Mouse (Mus musculus): ENCODE results near the gene Pigo. TPM values are rescaled to one million over a fixed set of nuclear protein-coding genes. Genes with fewer than 3 reads are reported as not detected.

The Pigo gene
- total and polyA plus RNA-seq, 2 experiments from 2014 or later, result 24.4 to 33.4 TPM

GRCm38 (mm10) chr4:43040114-43040572 is 14.5 kb upstream of the Pigo start:
- H3K9ac ChIP-seq (replicated peaks; ENCODE audit: low read length, poor library complexity, severe bottlenecking), result peak overlapping the region; percentile 91
- H3K4me1 ChIP-seq (ENCODE audit: insufficient read depth, low read length), result peaks cover 15% of the 10 kb centered on the region; the same call in 1 of the 2 replicates
- H3K36me3 ChIP-seq (ENCODE audit: insufficient read depth, low read length), result peaks cover 11% of the 10 kb centered on the region
- H3K27ac ChIP-seq (ENCODE audit: low read depth, low read length), result peak overlapping the region; percentile 75
- TF ChIP-seq CTCF (IDR thresholded peaks at IDR 0.05), result peak; percentile 33
- peak overlapping the region; percentile 81 for H3K4me3 ChIP-seq (ENCODE audit: low read depth, low read length)
- ATAC-seq (ENCODE audit: low FRiP score), result peak; percentile 96
- WGBS, result 0% methylated on average over 25 of the region's 25 CpGs
- no peaks in the 10 kb centered on the region for H3K9me3 ChIP-seq (ENCODE audit: low read length)
- no peaks in the 10 kb centered on the region for H3K27me3 ChIP-seq (ENCODE audit: insufficient read depth, low read length)
- peak overlapping the region; percentile 88 for H3K4me2 ChIP-seq (ENCODE audit: low read depth, low read length, poor library complexity, severe bottlenecking)
- DNase-seq (ENCODE audit: low spot score), result peak; percentile 99

- Histone ChIP-seq H3K9me3 (ENCODE audit: low read length) (no peaks in the 10 kb centered on the region), H3K27ac (ENCODE audit: low read depth, low read length) (peak overlapping the region; percentile 75), H3K4me1 (ENCODE audit: insufficient read depth, low read length) (peaks cover 10% of the 10 kb centered on the region; the same call in 1 of the 2 replicates), H3K4me3 (ENCODE audit: low read depth, low read length) (peak overlapping the region; percentile 81), H3K27me3 (ENCODE audit: insufficient read depth, low read length) (no peaks in the 10 kb centered on the region), H3K4me2 (ENCODE audit: low read depth, low read length, poor library complexity, severe bottlenecking) (peak overlapping the region; percentile 88), H3K36me3 (ENCODE audit: insufficient read depth, low read length) (peaks cover 11% of the 10 kb centered on the region), H3K9ac (replicated peaks; ENCODE audit: low read length, poor library complexity, severe bottlenecking) (peak overlapping the region; percentile 91)
- ATAC-seq (ENCODE audit: low FRiP score) (peak; percentile 4; the same call in 1 of the 2 replicates), DNase-seq (ENCODE audit: low spot score) (no peak)
- 2% methylated on average over 11 of the region's 11 CpGs for WGBS
- no peak for TF ChIP-seq CTCF (IDR thresholded peaks at IDR 0.05)
Measured at GRCm38 (mm10) chr4:43039609-43040008, 14.0 kb upstream of the Pigo start.

GRCm38 (mm10) chr4:43038567-43039495 is 13.2 kb upstream of the Pigo start:
- TF ChIP-seq CTCF (IDR thresholded peaks at IDR 0.05), result no peak
- Histone ChIP-seq H3K4me3 (ENCODE audit: low read depth, low read length) (peak overlapping the region; percentile 81), H3K27me3 (ENCODE audit: insufficient read depth, low read length) (no peaks in the 10 kb centered on the region), H3K27ac (ENCODE audit: low read depth, low read length) (peak overlapping the region; percentile 75), H3K4me1 (ENCODE audit: insufficient read depth, low read length) (peaks cover 5% of the 10 kb centered on the region; the same call in 1 of the 2 replicates), H3K36me3 (ENCODE audit: insufficient read depth, low read length) (peaks cover 13% of the 10 kb centered on the region), H3K4me2 (ENCODE audit: low read depth, low read length, poor library complexity, severe bottlenecking) (peak overlapping the region; percentile 88), H3K9ac (replicated peaks; ENCODE audit: low read length, poor library complexity, severe bottlenecking) (peak overlapping the region; percentile 91), H3K9me3 (ENCODE audit: low read length) (no peaks in the 10 kb centered on the region)
- WGBS, result 58% methylated on average over 15 of the region's 15 CpGs
- ATAC-seq (ENCODE audit: low FRiP score) (no peak), DNase-seq (ENCODE audit: low spot score) (peak; percentile 72)

- peaks cover 21% of the 10 kb centered on the region for H3K36me3 ChIP-seq (ENCODE audit: insufficient read depth, low read length)
- no peaks in the 10 kb centered on the region for H3K27me3 ChIP-seq (ENCODE audit: insufficient read depth, low read length)
- peak overlapping the region; percentile 88 for H3K4me2 ChIP-seq (ENCODE audit: low read depth, low read length, poor library complexity, severe bottlenecking)
- 0 out of 2 replicates have a peak overlapping the region, but pooled peaks have one; percentile 81 for H3K4me3 ChIP-seq (ENCODE audit: low read depth, low read length)
- H3K9me3 ChIP-seq (ENCODE audit: low read length), result no peaks in the 10 kb centered on the region
- H3K9ac ChIP-seq (replicated peaks; ENCODE audit: low read length, poor library complexity, severe bottlenecking), result no peak overlapping the region
- peaks cover 5% of the 10 kb centered on the region; the same call in 1 of the 2 replicates for H3K4me1 ChIP-seq (ENCODE audit: insufficient read depth, low read length)
- no peak for ATAC-seq (ENCODE audit: low FRiP score)
- no peak for TF ChIP-seq CTCF (IDR thresholded peaks at IDR 0.05)
- no peak overlapping the region for H3K27ac ChIP-seq (ENCODE audit: low read depth, low read length)
- no peak for DNase-seq (ENCODE audit: low spot score)
- 70% methylated on average over 4 of the region's 4 CpGs for WGBS
Measured at GRCm38 (mm10) chr4:43037860-43038566, 12.4 kb upstream of the Pigo start.

- H3K9ac ChIP-seq (replicated peaks; ENCODE audit: low read length, poor library complexity, severe bottlenecking), result no peak overlapping the region
- H3K9me3 ChIP-seq (ENCODE audit: low read length), result no peaks in the 10 kb centered on the region
- H3K27me3 ChIP-seq (ENCODE audit: insufficient read depth, low read length), result no peaks in the 10 kb centered on the region
- ATAC-seq (ENCODE audit: low FRiP score) (no peak), DNase-seq (ENCODE audit: low spot score) (no peak)
- H3K27ac ChIP-seq (ENCODE audit: low read depth, low read length), result no peak overlapping the region
- no peak overlapping the region for H3K4me2 ChIP-seq (ENCODE audit: low read depth, low read length, poor library complexity, severe bottlenecking)
- peaks cover 5% of the 10 kb centered on the region; the same call in 1 of the 2 replicates for H3K4me1 ChIP-seq (ENCODE audit: insufficient read depth, low read length)
- H3K4me3 ChIP-seq (ENCODE audit: low read depth, low read length), result no peak overlapping the region
- no peak for TF ChIP-seq CTCF (IDR thresholded peaks at IDR 0.05)
- H3K36me3 ChIP-seq (ENCODE audit: insufficient read depth, low read length), result peaks cover 21% of the 10 kb centered on the region
- 84% methylated on average over 10 of the region's 10 CpGs for WGBS
Measured at GRCm38 (mm10) chr4:43036356-43036755, 10.7 kb upstream of the Pigo start.
